Comparison of ENCODE assay signal across 8 mouse cellular contexts in genomic region chr13:85189644-85190121, GRCm38 (mm10). TPM values are rescaled to one million over a fixed set of nuclear protein-coding genes. Genes with fewer than 3 reads are reported as not detected.
DNase-seq lines count a peak whose midpoint lies in the region; ATAC-seq lines count a peak whose summit lies in the region.

No protein-coding gene starts in this region.

- peaks cover 27% of the 10 kb centered on the region for H3K36me3 ChIP-seq in kidney, embryonic 15.5 days
- peaks cover 28% of the 10 kb centered on the region for H3K36me3 ChIP-seq in forebrain, embryonic 12.5 days (replicated peaks)
- peaks cover 32% of the 10 kb centered on the region for H3K36me3 ChIP-seq in limb, embryonic 12.5 days

- under 1% methylated on average over 17 of the region's 17 CpGs for WGBS in kidney, embryonic 15.5 days
- 2% methylated on average over 17 of the region's 17 CpGs for WGBS in forebrain, embryonic 12.5 days
- 3% methylated on average over 17 of the region's 17 CpGs for WGBS in limb, embryonic 12.5 days

- H3K4me3 ChIP-seq in kidney, embryonic 15.5 days (replicated peaks) = peak overlapping the region; percentile 79
- peak overlapping the region; percentile 90 for H3K4me3 ChIP-seq in forebrain, embryonic 12.5 days (replicated peaks)
- H3K4me3 ChIP-seq in limb, embryonic 12.5 days (replicated peaks) = peak overlapping the region; percentile 86

- ATAC-seq in kidney, embryonic 15.5 days (replicated peaks; ENCODE audit: low FRiP score) = peak; percentile 85
- ATAC-seq in forebrain, embryonic 12.5 days (ENCODE audit: low FRiP score) = peak; percentile 80
- ATAC-seq in limb, embryonic 12.5 days (ENCODE audit: insufficient number of reproducible peaks, insufficient read depth, low FRiP score, low TSS enrichment, low read depth) = peak; percentile 82
- peak; percentile 41 for ATAC-seq in monocyte, adult 5-6 weeks (replicated peaks; ENCODE audit: insufficient number of reproducible peaks, low FRiP score, low TSS enrichment, poor library complexity, severe bottlenecking)

- peak overlapping the region; percentile 67 for H3K4me2 ChIP-seq in kidney, embryonic 15.5 days
- peak overlapping the region; percentile 78 for H3K4me2 ChIP-seq in forebrain, embryonic 12.5 days
- H3K4me2 ChIP-seq in limb, embryonic 12.5 days = peak overlapping the region; percentile 83

- no peaks in the 10 kb centered on the region for H3K27me3 ChIP-seq in kidney, embryonic 15.5 days
- H3K27me3 ChIP-seq in forebrain, embryonic 12.5 days = no peaks in the 10 kb centered on the region
- H3K27me3 ChIP-seq in limb, embryonic 12.5 days = no peaks in the 10 kb centered on the region

- DNase-seq in kidney, adult 11 months = no peak
- DNase-seq in R1 (ENCODE audit: low read depth, low spot score) = peak; percentile 46
- DNase-seq in frontal cortex, postnatal 25 days (ENCODE audit: low spot score in 2 of 2) = no peak
- DNase-seq in B cell, adult 2 months = no peak

- no peaks in the 10 kb centered on the region for H3K9me3 ChIP-seq in kidney, embryonic 15.5 days (replicated peaks)
- H3K9me3 ChIP-seq in forebrain, embryonic 12.5 days = no peaks in the 10 kb centered on the region
- H3K9me3 ChIP-seq in limb, embryonic 12.5 days = no peaks in the 10 kb centered on the region

- H3K27ac ChIP-seq in kidney, embryonic 15.5 days = peak overlapping the region; percentile 79
- H3K27ac ChIP-seq in forebrain, embryonic 12.5 days = peak overlapping the region; percentile 82
- peak overlapping the region; percentile 78 for H3K27ac ChIP-seq in limb, embryonic 12.5 days

- H3K4me1 ChIP-seq in kidney, embryonic 15.5 days = peaks cover 7% of the 10 kb centered on the region; the same call in 1 of the 2 replicates
- peaks cover 12% of the 10 kb centered on the region for H3K4me1 ChIP-seq in forebrain, embryonic 12.5 days
- no peaks in the 10 kb centered on the region for H3K4me1 ChIP-seq in limb, embryonic 12.5 days (replicated peaks)

- H3K9ac ChIP-seq in kidney, embryonic 15.5 days = peak overlapping the region; percentile 83
- peak overlapping the region; percentile 91 for H3K9ac ChIP-seq in forebrain, embryonic 12.5 days
- H3K9ac ChIP-seq in limb, embryonic 12.5 days (replicated peaks) = peak overlapping the region; percentile 89

RNA-seq across cellular contexts. Expression of gene Ccnh, which starts 0.5 kb away (rescaled TPM):
- 85.0 and 87.0 TPM in 2 replicates for polyA plus RNA-seq in kidney, embryonic 15.5 days (2015; fragmentation: Nextera tagmentation; extraction: Ambion mirVana)
- 125 and 126 TPM in 2 replicates for polyA plus RNA-seq in forebrain, embryonic 12.5 days (2016; fragmentation: Nextera tagmentation; extraction: Ambion mirVana)
- polyA plus RNA-seq in limb, embryonic 12.5 days (2016; fragmentation: Nextera tagmentation; extraction: Ambion mirVana) = 102 and 103 TPM in 2 replicates
- 36.3 to 68.6 TPM (median 62.1 TPM) in 3 replicates for total RNA-seq in monocyte, adult 5-6 weeks (2017)
